ENCODE assay signal across 9 mouse cellular contexts in the genomic region with DNA sequence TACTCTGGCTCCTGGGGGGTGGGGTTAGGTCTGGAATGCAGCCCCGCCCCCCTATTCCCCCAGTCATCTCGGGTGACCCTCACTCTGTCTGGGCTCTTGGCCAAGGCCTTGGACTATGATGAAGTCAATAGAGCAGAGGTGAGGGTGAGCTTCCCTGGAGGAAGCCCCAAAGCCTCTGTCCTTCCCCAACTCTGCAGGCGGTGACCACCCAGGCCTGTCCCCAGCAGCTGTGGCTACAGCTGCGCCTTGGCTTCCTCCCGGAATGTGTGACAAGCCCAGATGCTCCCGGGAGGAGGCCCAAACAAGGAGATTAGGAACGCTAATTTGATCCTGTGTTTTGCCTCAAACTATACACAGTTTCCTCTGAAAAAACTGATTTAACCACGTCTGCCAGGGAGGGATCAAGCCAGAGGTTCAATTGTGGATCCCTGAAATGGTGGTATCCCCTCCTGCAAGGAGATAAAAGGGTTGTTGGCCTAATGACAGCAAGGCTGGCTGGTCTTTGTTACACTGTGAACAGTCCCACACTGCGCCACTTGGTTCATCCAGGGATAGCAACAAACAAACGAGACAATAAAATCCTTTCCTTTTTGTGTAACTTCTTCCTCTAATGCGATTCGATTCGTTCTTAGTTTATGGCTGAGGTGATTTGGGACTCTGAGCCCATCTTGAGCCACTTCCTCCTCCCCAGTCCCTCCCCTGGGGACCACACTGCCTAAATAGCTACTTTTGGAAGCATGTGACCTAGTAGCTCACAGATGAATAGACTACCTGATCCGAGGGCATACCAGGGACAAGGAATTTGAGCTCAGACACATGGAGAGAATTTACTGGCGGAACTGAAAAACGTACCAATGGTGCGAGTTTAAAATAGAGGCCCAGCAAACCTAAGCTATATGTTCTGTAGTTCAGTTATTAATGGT. TPM values are rescaled to one million over a fixed set of nuclear protein-coding genes. Genes with fewer than 3 reads are reported as not detected.
A peak's percentile ranks its signal among the peaks of the same experiment; 100 is the strongest.
DNase-seq lines count a peak whose midpoint lies in the region; ATAC-seq lines count a peak whose summit lies in the region.
"Had no signal": no experiment of that assay in that cellular context is flagged by ENCODE, and none has a peak within 500 bp of the region (broad histone marks: within the 10 kb centered on the region; RNA-seq: fewer than 3 reads in every experiment).

No protein-coding gene starts in this region.

- H3K4me2 ChIP-seq in embryonic facial prominence, embryonic 14.5 days (ENCODE audit: low read depth, low read length) = no peak overlapping the region
- H3K4me2 ChIP-seq in heart, embryonic 16.5 days (ENCODE audit: low read depth, low read length) = no peak overlapping the region
- H3K4me2 ChIP-seq in neural tube, embryonic 14.5 days (ENCODE audit: low read depth, low read length) = no peak overlapping the region

- H3K9me3 ChIP-seq in embryonic facial prominence, embryonic 14.5 days (ENCODE audit: control insufficient read depth, low read length) = no peaks in the 10 kb centered on the region
- no peaks in the 10 kb centered on the region for H3K9me3 ChIP-seq in heart, embryonic 16.5 days (replicated peaks; ENCODE audit: control insufficient read depth, low read length)
- H3K9me3 ChIP-seq in neural tube, embryonic 14.5 days (ENCODE audit: control insufficient read depth, low read length) = no peaks in the 10 kb centered on the region

- H3K27ac ChIP-seq in embryonic facial prominence, embryonic 14.5 days (replicated peaks; ENCODE audit: low read depth, low read length) = peak overlapping the region; percentile 65
- H3K27ac ChIP-seq in heart, embryonic 16.5 days (ENCODE audit: low read length) = peak overlapping the region; percentile 54
- peak overlapping the region; percentile 4 for H3K27ac ChIP-seq in neural tube, embryonic 14.5 days (ENCODE audit: low read depth, low read length)

- ATAC-seq in embryonic facial prominence, embryonic 14.5 days (ENCODE audit: low read depth) = peak; percentile 82
- ATAC-seq in heart, embryonic 16.5 days (replicated peaks; ENCODE audit: extremely low read depth, insufficient read depth, low FRiP score) = peak; percentile 55
- ATAC-seq in neural tube, embryonic 14.5 days (ENCODE audit: low read depth) = peak; percentile 28; the same call in 1 of the 2 replicates
- no peak for ATAC-seq in inflammation-experienced regulatory T-cells, adult 6 months

- no peak overlapping the region for H3K4me3 ChIP-seq in embryonic facial prominence, embryonic 14.5 days (ENCODE audit: low read depth, low read length)
- H3K4me3 ChIP-seq in heart, embryonic 16.5 days (ENCODE audit: low read length) = no peak overlapping the region
- no peak overlapping the region for H3K4me3 ChIP-seq in neural tube, embryonic 14.5 days (ENCODE audit: low read depth, low read length)

- H3K4me1 ChIP-seq in embryonic facial prominence, embryonic 14.5 days (ENCODE audit: control insufficient read depth, insufficient read depth, low read length) = peaks cover 20% of the 10 kb centered on the region
- peaks cover 19% of the 10 kb centered on the region for H3K4me1 ChIP-seq in heart, embryonic 16.5 days (ENCODE audit: control insufficient read depth, insufficient read depth, low read length)
- H3K4me1 ChIP-seq in neural tube, embryonic 14.5 days (ENCODE audit: control insufficient read depth, insufficient read depth, low read length) = peaks cover 11% of the 10 kb centered on the region

- WGBS in embryonic facial prominence, embryonic 14.5 days = 15% methylated on average over 17 of the region's 17 CpGs
- 41% methylated on average over 17 of the region's 17 CpGs for WGBS in heart, embryonic 16.5 days
- WGBS in neural tube, embryonic 14.5 days = 17% methylated on average over 17 of the region's 17 CpGs

- 0 out of 2 replicates have a peak, but pooled peaks cover 3% of the 10 kb centered on the region for H3K36me3 ChIP-seq in embryonic facial prominence, embryonic 14.5 days (ENCODE audit: control insufficient read depth, insufficient read depth, low read length)
- no peaks in the 10 kb centered on the region for H3K36me3 ChIP-seq in heart, embryonic 16.5 days (ENCODE audit: control insufficient read depth, insufficient read depth)
- no peaks in the 10 kb centered on the region for H3K36me3 ChIP-seq in neural tube, embryonic 14.5 days (ENCODE audit: control insufficient read depth, insufficient read depth, low read length)

- DNase-seq in heart, adult 11 months = peak; percentile 97
- no peak for DNase-seq in heart, adult 8-10 months (ENCODE audit: low spot score)
- peak; percentile 88 for DNase-seq in embryonic facial prominence, embryonic 14.5 days (ENCODE audit: low spot score)
- peak; percentile 78 to 86 for DNase-seq in kidney, postnatal 4 days
- no peak for DNase-seq in thymus, postnatal 0 days (ENCODE audit: low spot score)

- H3K27me3 ChIP-seq in embryonic facial prominence, embryonic 14.5 days (replicated peaks; ENCODE audit: control insufficient read depth, insufficient read depth, low read length) = no peaks in the 10 kb centered on the region
- no peaks in the 10 kb centered on the region for H3K27me3 ChIP-seq in heart, embryonic 16.5 days (ENCODE audit: control insufficient read depth, insufficient read depth, low read length)
- H3K27me3 ChIP-seq in neural tube, embryonic 14.5 days (ENCODE audit: control insufficient read depth, insufficient read depth, low read length) = no peaks in the 10 kb centered on the region

- H3K9ac ChIP-seq in embryonic facial prominence, embryonic 14.5 days (ENCODE audit: low read depth, low read length) = no peak overlapping the region
- H3K9ac ChIP-seq in heart, embryonic 16.5 days (ENCODE audit: low read length) = 0 out of 2 replicates have a peak overlapping the region, but pooled peaks have one; percentile 8
- H3K9ac ChIP-seq in neural tube, embryonic 14.5 days (replicated peaks; ENCODE audit: low read depth, low read length) = 0 out of 2 replicates have a peak overlapping the region, but pooled peaks have one; percentile 28

RNA-seq across cellular contexts. Expression of gene Ccin, which starts 4.5 kb away (rescaled TPM):
- total RNA-seq in heart, adult 8-10 months (2022) = not detected
- not detected in 2 replicates for polyA plus RNA-seq in embryonic facial prominence, embryonic 14.5 days (2014; fragmentation: Nextera tagmentation; extraction: Ambion mirVana)
- polyA plus RNA-seq in heart, embryonic 16.5 days (2015; fragmentation: Nextera tagmentation; extraction: Ambion mirVana) = not detected in 2 replicates
- polyA plus RNA-seq in neural tube, embryonic 14.5 days (2014; fragmentation: Nextera tagmentation; extraction: Ambion mirVana) = not detected in 2 replicates
- polyA plus RNA-seq in thymus, postnatal 0 days (2015; fragmentation: Nextera tagmentation; extraction: Ambion mirVana) = not detected in 2 replicates
- polyA plus RNA-seq in inflammation-experienced regulatory T-cells, adult 6 months (2017; shearing (Covaris generic)) = not detected
- polyA plus RNA-seq: cortical plate, adult 2 months had no signal

RNA-seq across cellular contexts. Expression of gene Glipr2, which starts 21.6 kb away (rescaled TPM):
- 1 to 10 TPM; 2.3 to 5.2 (median 2.8) TPM for total RNA-seq in heart, adult 8-10 months (2022)
- 121 and 129 TPM in 2 replicates for polyA plus RNA-seq in embryonic facial prominence, embryonic 14.5 days (2014; fragmentation: Nextera tagmentation; extraction: Ambion mirVana)
- polyA plus RNA-seq in heart, embryonic 16.5 days (2015; fragmentation: Nextera tagmentation; extraction: Ambion mirVana) = 51.4 and 53.7 TPM in 2 replicates
- polyA plus RNA-seq in neural tube, embryonic 14.5 days (2014; fragmentation: Nextera tagmentation; extraction: Ambion mirVana) = 37.3 and 54.3 TPM in 2 replicates
- 32.8 and 36.7 TPM in 2 replicates for polyA plus RNA-seq in thymus, postnatal 0 days (2015; fragmentation: Nextera tagmentation; extraction: Ambion mirVana)
- 100 to 1,000 TPM; 153 to 302 (median 185) TPM for polyA plus RNA-seq in inflammation-experienced regulatory T-cells, adult 6 months (2017; shearing (Covaris generic))

RNA-seq across cellular contexts. Expression of gene Clta, which starts 25.5 kb away (rescaled TPM):
- 10 to 100 TPM; 67.0 to 78.6 (median 70.5) TPM for total RNA-seq in heart, adult 8-10 months (2022)
- polyA plus RNA-seq in embryonic facial prominence, embryonic 14.5 days (2014; fragmentation: Nextera tagmentation; extraction: Ambion mirVana) = 254 and 258 TPM in 2 replicates
- 134 and 150 TPM in 2 replicates for polyA plus RNA-seq in heart, embryonic 16.5 days (2015; fragmentation: Nextera tagmentation; extraction: Ambion mirVana)
- polyA plus RNA-seq in neural tube, embryonic 14.5 days (2014; fragmentation: Nextera tagmentation; extraction: Ambion mirVana) = 349 and 356 TPM in 2 replicates
- 251 and 260 TPM in 2 replicates for polyA plus RNA-seq in thymus, postnatal 0 days (2015; fragmentation: Nextera tagmentation; extraction: Ambion mirVana)
- 100 to 1,000 TPM in 1 of 3 experiments, 10 to 100 TPM in 2; 89.3 to 100 (median 91.5) TPM for polyA plus RNA-seq in inflammation-experienced regulatory T-cells, adult 6 months (2017; shearing (Covaris generic))

Comparison
In these comparisons a context has a peak if more than half of its experiments do, and no peak if none do; other contexts are left out.
1. DNase-seq: peak in heart, adult 11 months (single experiment), embryonic facial prominence, embryonic 14.5 days (single experiment) and kidney, postnatal 4 days (2 of 2); none in heart, adult 8-10 months (single experiment) and thymus, postnatal 0 days (single experiment).
2. H3K27ac ChIP-seq: peak in every context shown above with its lines; median percentile 65 in embryonic facial prominence, embryonic 14.5 days; 54 in heart, embryonic 16.5 days; 4 in neural tube, embryonic 14.5 days.